Mouse (Mus musculus) naive thymus-derived CD4-positive, alpha-beta T cell, adult 2 months (primary cell): ENCODE results near the gene Deup1.

Experiments used
- DNase-seq: peaks from one replicate; pipeline ENCODE4 v3.0.0-alpha.2; 2011; ENCODE audit warnings: low read depth

Deup1 gene

GRCm38 (mm10) chr9:15587157-15587854, 40.4 kb downstream of the Deup1 start:
- DNase-seq = peak; percentile 77

- DNase-seq = no peak
These were observed 41.8 kb downstream of the Deup1 start for GRCm38 (mm10) chr9:15585956-15586355.

- no peak for DNase-seq
These were observed 43.5 kb downstream of the Deup1 start for GRCm38 (mm10) chr9:15584209-15584608.

DNA sequence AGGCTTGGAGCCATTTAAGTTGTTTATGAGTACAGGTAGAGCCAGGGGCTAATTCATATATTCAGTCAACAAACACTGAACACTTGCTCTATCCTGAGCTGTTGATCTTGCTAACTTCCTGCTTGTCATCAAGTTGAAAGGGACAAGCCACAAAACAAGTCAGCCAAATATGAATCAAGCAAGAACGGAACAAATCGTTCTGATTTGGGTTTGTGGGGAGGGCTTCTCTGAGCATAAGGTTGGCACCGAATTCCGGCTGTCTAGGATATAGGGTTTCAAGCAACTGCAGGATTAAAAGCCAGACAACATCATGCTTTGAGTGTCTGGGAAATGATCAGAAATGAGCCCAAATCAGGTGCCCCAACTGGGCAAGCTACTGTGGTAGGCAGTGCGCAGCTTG, 45.7 kb downstream of the Deup1 start:
- peak; percentile 71 for DNase-seq

DNA sequence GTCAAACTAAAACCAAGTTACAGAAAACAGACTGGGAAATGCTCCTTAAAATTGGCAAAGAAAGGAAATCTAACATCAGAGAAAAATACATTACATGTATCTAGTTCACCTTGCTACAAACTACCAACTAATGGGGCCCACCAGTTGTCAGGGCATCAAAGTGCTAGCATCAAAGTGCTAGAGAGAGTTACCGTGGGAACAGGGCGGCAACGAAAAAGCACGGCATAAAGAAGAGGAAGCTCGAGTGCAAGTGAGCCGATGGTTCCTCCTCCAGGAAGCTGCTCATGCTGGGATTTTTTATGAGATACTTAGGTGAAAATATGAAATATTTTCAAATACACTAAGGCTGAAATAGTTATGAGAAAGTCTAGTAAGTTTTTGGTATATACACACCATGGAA, 47.6 kb downstream of the Deup1 start:
- DNase-seq = peak; percentile 66

- no peak for DNase-seq
These were observed 48.8 kb downstream of the Deup1 start for GRCm38 (mm10) chr9:15578946-15579345.

DNA sequence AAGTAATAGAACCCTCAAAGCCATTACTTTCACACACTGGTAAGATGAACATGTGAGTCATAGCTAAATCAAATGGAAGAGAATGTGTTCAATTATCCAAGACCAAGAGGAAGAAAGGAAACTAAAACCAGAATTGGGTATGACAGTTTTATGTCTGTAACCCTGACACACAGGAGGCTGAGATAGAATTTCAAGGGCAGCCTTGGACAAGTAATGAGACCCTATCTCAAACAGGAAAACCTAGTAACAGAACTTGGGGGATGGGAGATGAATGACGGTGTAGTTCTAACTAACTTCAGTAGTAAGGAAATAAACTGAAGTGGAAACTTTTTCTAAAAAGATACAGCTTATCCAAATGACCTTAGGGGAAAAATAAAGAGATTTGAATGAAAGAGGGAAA, 49.3 kb downstream of the Deup1 start:
- DNase-seq = no peak

DNA sequence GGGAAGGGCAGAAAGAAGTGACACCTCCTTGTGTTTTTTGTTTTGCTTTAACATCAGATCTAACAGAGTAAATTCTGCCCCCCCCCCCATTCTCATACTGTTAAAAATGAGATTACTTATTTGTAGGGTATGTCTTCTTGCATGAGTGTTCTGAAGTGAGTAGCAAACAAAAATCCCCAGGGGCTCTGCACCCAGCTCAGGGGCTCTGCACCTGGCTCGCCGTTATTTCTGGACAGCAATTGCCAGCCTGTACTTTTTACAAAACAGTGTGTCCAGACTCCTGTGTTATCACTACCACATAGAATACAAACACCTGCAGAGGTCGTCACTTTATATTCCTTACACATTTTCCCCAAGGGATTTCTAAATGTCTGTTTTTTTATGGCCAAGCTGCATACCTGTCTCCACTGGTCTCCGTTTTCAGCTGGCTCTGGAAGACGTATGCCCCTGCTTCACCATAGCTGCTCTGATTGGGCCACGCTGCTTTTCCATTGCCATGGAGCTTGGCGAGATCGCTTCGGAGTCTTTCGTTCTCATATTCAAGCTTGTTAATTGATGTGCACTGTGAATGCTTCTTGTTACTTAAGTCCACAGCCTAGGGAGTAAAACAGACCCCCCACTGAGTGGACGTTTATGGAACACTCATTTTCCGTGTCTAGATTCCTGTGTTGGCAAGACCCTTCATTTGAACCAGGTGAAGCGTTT, 52.8 kb downstream of the Deup1 start:
- DNase-seq = no peak

DNA sequence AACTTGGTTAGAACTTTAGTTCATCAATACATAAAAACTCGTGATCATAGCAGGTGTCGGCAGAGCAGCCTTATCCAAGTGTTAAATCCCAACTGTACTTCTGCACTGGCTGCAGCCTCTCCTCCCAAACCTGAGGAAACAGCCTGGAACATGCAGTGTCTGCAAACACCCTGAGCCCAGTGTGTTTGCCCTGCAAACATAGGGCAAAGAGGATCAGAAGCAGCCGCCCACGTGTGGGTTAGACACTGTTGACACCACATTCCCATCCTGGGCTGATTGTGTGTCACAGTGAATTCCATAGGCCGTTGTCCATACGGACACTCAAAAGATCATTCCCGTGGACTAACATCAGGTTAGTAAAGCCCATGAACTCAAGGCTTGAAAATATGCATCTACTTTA, 65.4 kb downstream of the Deup1 start:
- no peak for DNase-seq

DNA sequence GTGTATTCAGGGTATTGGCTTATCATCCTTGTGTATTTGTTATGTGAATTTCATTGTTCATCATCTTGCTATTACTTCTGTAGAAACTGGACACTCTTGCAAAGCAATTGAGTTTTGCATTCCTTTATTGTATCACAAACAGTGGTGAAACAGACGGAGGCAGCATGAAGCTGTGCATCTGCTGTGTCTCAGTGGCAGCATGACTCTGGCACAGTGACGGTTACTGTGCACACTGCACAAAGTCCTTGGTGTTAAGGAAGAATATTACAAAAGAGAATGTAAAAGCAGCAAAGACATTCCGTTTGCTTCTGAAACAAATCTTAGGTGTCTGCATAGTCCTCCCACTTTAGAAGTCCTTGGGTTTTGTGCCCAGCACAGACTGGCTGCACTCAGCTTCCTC, 67.3 kb downstream of the Deup1 start:
- no peak for DNase-seq

DNA sequence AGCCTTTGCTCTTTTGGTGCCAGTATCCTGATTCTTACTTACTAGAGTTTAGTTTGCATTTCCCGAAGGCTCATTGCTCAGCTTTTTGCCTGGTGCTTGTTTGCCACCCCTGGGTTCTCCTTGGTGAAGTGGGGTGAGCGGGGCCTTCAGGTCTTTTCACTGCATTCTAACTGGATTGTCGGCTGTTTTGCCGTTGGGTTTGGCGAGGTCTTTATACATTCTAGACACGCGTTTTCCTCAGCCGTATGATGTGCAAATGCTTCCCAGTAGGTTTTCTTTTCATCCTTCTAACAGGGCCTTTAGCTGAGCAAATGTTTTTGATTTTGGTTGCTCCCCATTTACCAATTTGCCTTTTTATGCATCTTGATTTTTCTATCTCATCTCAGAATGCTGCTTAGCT, 74.4 kb downstream of the Deup1 start:
- DNase-seq = no peak

DNA sequence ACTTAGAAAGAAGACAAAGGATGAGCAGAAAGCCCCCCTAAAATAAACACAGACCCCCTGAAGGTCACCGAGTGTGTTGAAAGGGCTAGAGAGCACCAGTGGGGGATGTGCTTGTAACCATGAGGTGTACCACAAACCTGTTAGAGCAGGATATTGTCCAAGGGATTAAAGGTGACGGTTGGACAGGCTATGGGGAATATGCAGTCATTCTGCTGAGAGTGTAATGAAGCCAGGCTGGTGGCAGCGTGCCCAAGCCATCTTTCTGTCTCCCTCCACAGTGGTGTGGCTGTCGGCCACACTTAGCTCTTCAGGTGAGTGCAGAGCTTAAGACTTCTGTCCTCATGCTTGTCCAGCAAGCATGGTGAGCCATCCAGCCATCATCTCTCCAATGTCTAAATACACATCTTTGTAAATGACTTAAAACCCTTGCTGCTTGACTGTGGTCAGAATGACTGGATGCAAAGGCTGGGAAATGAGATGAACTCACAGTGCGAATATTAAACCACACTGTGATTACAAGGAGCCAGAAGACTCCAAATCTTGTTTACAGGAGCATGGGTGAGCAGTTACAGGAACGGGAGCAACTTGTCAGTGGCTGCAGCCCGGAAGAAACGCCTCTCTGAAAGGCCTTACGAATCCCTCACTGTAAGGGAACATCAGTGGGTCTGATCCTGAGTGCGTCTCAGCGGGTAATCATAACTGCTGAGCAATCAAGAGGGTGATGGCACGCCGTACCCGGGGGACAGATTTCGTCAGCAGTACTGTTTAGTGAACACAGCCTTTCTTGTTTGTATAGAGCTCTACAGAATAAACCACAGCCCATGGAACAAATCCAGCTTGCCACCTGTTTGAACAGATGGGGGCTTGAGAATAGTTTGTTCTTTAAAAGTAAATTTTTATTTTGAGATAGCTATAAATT, 75.5 kb downstream of the Deup1 start:
- peak; percentile 28 for DNase-seq

- DNase-seq = peak; percentile 25
These were observed 76.7 kb downstream of the Deup1 start for GRCm38 (mm10) chr9:15551073-15551472.

DNA sequence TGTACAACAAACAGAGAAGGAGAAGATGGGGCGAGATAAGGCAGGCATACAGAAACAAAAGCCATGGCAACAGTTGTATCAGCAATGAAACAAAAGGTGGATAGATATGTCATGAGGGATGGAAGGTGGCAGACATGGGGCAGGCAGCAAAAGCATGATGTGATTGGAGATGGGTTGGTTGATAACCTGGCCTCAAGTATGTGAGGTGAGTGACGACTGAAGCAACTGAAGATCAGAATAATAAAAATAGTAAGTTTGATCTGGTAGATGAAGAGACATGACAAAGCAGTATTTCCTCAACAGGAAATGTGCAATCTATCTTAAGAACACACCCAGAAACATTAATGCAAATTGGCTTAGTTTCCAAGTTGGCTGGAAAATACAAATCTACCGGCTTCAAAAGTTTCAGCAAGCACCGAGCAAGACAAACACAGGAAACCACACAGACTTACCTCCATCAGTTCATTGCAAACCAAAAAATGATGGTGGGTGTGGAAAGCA, 77.2 kb downstream of the Deup1 start:
- DNase-seq = peak; percentile 85

GRCm38 (mm10) chr9:15541735-15542354, 85.9 kb downstream of the Deup1 start:
- DNase-seq = no peak

- DNase-seq = peak; percentile 16
These were observed 88.7 kb downstream of the Deup1 start for GRCm38 (mm10) chr9:15538979-15539533.

- no peak for DNase-seq
These were observed 90.2 kb downstream of the Deup1 start for GRCm38 (mm10) chr9:15537455-15538048.

GRCm38 (mm10) chr9:15536861-15537426, 90.8 kb downstream of the Deup1 start:
- DNase-seq = no peak

DNA sequence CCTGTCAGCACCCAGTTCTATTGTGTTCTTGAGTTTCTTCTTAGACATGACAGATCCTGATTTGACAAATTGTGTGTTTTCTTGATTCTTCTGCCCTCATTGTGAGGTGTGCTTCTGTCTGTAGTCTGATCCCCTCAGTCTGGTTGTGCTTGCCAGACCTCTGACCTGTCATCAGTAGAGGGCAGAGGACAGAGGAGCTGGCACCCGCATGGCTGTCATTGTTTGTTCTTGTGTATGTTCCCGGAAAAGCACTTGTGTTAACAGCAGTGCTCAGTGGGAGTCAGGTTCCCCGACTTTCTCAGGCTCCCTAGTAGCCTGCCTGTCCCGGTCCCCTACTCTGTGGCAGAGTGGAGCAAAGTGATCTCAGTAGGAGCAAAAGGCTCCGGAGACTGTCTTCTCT, 92.3 kb downstream of the Deup1 start:
- no peak for DNase-seq

DNA sequence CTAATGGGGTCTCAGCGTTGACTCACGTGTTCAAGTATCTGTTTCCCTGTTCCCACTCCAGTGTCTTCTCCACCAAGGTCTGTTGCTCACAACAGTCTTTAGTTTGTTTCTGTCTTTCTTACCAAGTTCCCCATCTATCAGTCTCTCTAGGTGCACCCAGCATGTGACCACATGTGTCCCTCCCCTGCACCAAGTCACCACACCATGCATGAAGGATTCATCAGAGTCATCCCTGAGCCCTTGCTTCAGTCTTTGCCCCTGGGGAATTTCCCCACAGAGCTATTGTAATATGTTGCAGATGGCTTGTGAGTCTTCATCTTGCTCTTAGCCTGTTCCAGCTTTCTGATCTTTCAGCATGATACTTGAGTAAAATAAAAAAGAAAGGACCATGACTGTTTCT, 93.6 kb downstream of the Deup1 start:
- no peak for DNase-seq
